Mouse (Mus musculus): ENCODE results near the gene Csnk2b. TPM values are rescaled to one million over a fixed set of nuclear protein-coding genes. Genes with fewer than 3 reads are reported as not detected.

Gene Csnk2b
- total RNA-seq, 2 experiments from 2014 or later, result 174 to 177 TPM

GRCm38 (mm10) chr17:35096597-35096996 lies 25.3 kb downstream of the Csnk2b start:
- DNase-seq (ENCODE audit: low spot score in 2 of 2), result no peak
- intact Hi-C loops (cut with DNase I), result no loop called here

GRCm38 (mm10) chr17:35094475-35095365 lies 27.1 kb downstream of the Csnk2b start:
- DNase-seq (ENCODE audit: low spot score in 2 of 2), result no peak
- intact Hi-C loops (cut with DNase I), result no loop called here

DNA sequence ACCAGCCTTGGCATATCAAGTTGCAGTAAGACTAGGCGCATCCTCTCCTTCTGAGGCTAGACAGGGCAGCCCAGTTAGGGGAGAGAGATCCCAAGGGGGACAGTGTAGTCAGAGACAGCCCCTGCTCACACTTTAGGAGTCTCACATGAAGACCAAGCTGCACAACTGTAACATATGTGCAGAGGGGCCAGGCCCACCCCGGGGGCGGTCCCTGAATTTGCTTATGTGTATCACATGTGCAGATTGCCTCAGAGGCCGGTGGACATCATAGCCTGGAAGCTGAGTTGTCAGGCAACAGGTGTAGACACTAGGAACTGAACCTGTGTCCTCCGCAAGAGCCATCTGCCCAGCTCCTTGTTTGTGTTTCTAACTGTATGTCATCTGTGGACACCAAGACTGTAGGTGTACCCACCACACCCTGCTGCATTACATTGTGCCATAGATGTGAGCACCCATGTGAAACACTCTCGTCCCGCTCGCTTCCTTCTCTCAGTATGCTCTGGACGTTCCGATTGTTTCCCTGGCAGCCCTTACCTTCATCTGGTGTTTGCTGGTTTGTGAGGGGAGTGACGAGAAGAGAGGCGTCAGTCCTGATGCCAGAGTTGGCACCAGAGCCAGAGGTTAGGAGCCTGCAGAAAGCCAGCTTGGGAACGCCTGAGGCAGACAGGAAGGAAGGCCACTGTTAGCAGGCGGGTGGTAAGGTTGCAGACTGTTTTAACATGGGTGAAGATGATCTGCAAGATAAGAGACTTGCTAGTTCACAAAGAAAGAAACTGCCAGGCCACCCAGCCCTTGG lies 29.3 kb downstream of the Csnk2b start:
- intact Hi-C loops (cut with DNase I), result no loop called here
- DNase-seq (ENCODE audit: low spot score in 2 of 2), result no peak

- intact Hi-C loops (cut with DNase I), result no loop called here
- DNase-seq (ENCODE audit: low spot score in 2 of 2), result no peak
Measured at GRCm38 (mm10) chr17:35090166-35090932, 31.5 kb downstream of the Csnk2b start.

DNA sequence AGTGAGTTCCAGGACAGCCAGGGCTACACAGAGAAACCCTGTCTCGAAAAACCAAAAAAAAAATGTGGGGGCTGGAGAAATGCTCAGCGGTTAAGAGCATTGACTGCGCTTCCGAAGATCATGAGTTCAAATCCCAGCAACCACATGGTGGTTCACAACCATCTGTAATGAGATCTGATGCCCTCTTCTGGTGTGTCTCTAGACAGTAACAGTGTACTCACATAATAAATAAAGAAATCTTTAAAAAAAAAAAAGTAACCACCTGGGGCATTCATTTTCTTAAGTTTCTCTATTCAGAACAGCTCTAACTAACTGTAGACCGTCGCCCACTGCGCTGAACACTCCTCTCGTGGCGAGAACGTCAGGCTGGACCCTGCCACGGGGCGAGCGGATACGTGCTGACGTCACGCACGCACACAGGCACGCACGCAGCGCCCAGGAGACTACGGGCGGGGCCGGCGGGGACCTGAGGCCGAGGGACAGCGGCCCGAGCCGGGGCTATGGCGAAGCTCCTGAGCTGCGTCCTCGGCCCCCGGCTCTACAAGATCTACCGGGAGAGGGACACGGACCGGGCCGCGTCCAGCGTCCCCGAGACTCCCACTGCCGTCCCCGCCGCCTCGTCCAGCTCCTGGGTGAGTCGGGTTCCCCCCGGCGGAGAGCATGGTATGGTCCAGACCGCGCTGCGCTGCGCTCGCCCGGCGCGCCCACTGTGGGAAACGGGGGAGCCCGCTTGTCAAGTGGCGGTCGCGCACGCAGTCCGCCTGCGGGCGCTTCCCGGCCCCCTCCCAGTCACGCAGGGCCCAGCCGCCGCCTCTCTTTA lies 32.8 kb downstream of the Csnk2b start, which contains the start of gene Abhd16a:
Gene Abhd16a (plus strand): TSS at position 439 of the 820 bp plus-strand sequence.
- DNase-seq (ENCODE audit: low spot score in 2 of 2), result peak; percentile 96

DNA sequence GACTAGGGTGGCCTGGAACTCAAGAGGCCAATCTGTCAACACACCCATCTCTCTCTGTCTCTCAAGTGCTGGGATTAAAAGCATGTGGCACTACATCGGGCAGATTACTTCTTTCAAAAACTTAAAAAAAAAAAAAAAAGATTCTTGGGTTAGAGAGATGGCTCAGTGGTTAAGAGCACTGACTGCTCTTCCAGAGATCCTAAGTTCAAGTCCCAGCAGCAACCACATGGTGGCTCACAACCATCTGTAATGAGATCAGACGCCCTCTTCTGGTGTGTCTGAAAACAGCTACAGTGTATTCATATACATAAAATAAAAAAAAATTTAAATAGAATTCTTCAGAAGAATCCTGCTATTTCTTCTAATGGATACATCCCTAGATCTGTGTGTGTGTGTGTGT lies 33.7 kb downstream of the Csnk2b start:
- intact Hi-C loops (cut with DNase I), result no loop called here
- DNase-seq (ENCODE audit: low spot score in 2 of 2), result no peak

More for the DNA sequence above, 32.8 kb downstream of the Csnk2b start, which contains the start of gene Abhd16a:
- intact Hi-C loops (cut with DNase I), result no loop called here

- intact Hi-C loops (cut with DNase I), result no loop called here
- DNase-seq (ENCODE audit: low spot score in 2 of 2), result no peak
Measured at GRCm38 (mm10) chr17:35085208-35085865, 36.5 kb downstream of the Csnk2b start, which contains the start of gene Ly6g6f. Ly6g6f (minus strand) TSS chr17:35085610.

- DNase-seq (ENCODE audit: low spot score in 2 of 2), result no peak
- intact Hi-C loops (cut with DNase I), result no loop called here
Measured at GRCm38 (mm10) chr17:35083929-35084497, 37.8 kb downstream of the Csnk2b start.

DNA sequence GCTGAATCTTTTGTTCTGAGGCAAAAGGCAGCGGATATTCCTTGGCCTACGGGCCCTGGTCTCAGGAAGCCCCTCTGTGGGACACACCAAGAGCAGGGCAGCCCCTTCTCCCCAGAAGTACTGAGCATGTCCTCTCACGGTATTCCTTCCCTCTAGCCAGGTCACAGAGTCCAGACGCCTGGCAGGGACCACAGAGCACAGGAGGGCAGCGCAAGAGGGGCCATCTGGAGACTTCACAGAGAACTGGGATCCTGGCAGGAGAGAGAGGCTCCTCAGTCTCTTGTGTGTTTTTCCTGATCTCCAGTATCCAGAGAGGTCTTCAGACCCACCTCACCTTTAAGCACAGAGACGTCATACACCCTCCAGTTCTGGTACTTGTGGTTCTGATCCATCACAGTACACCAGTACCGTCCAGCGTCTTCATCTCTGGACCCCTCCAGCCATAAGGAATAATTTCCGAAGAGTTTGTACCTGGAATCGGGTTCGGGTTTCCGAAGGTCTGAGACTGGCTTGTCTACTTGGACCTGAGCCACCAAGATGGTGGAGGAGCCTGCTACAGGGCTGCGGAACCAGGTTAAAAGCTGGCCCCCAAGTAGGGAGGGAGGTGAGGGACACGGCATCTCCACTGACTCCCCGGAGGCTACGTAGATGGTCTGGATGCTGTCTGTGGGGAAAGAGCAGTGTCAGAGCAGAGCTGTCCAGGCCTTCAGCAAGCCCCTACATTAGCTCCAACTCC lies 38.8 kb downstream of the Csnk2b start:
- intact Hi-C loops (cut with DNase I), result no loop called here
- no peak for DNase-seq (ENCODE audit: low spot score in 2 of 2)

DNA sequence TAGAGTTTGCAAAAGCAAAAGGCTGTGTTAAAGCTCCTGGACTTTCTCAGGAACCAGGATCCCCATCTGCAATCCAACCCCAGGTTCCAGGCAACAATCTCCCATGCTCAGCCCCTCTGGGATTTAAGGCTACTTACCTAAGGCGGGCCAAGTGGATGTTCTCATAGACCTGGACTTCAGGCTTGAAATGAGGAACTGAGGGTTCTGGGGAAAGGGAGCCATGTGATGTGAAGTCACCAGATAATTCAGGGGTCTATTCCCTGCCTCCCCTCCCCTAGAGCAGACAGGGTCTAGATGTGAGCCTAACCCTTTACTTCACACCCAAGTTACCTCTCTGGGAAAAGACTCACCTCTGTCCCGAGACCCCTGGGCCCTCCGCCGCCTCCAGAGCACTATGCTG lies 41.1 kb downstream of the Csnk2b start:
- intact Hi-C loops (cut with DNase I), result no loop called here
- no peak for DNase-seq (ENCODE audit: low spot score in 2 of 2)

DNA sequence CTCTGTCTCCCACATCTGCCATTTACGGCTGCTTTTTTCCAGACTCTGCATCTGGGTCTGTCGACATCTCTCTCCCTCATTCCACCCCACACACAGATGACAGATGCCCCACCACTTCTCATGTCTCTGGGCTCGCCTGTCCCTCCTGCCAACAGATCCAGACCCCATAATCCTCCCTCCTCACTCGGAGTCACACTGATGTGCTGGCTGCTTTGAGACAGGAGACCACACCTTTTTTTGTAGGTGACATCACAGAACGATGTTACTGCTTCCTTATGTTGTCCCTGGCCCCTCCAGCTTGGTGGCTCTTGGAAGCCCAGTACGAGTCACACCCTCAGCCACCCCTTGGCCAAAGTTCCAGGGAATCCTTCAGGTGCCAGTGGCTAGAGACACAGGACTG lies 41.6 kb downstream of the Csnk2b start:
- intact Hi-C loops (cut with DNase I), result no loop called here
- DNase-seq (ENCODE audit: low spot score in 2 of 2), result no peak

- intact Hi-C loops (cut with DNase I), result no loop called here
- no peak for DNase-seq (ENCODE audit: low spot score in 2 of 2)
Measured at GRCm38 (mm10) chr17:35079778-35080177, 42.1 kb downstream of the Csnk2b start.

GRCm38 (mm10) chr17:35077786-35078233 lies 44.0 kb downstream of the Csnk2b start, which contains the start of gene Ly6g6d:
Ly6g6d (minus strand) TSS chr17:35078065.
- DNase-seq (ENCODE audit: low spot score in 2 of 2), result no peak
- intact Hi-C loops (cut with DNase I), result no loop called here

DNA sequence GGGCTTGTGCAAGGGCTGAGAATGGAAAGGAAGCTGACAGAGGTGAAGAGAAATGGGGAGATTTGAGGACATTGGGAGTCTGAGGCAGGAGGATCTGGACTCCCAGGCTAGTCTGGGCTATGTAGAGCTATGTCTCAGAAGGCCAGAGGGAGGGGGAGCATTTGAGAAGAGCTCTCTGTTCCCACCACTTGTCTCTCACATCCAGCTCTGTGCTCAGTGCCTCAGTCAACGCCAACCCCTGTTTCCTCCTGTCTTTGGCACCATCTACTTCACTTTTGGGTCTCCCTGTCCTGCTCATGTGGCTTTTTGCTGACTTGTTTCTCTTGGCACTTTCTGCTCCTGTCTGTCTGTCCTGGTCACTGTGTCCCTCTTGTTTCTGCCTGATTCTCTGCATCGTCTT lies 44.6 kb downstream of the Csnk2b start:
- DNase-seq (ENCODE audit: low spot score in 2 of 2), result no peak
- intact Hi-C loops (cut with DNase I), result no loop called here

DNA sequence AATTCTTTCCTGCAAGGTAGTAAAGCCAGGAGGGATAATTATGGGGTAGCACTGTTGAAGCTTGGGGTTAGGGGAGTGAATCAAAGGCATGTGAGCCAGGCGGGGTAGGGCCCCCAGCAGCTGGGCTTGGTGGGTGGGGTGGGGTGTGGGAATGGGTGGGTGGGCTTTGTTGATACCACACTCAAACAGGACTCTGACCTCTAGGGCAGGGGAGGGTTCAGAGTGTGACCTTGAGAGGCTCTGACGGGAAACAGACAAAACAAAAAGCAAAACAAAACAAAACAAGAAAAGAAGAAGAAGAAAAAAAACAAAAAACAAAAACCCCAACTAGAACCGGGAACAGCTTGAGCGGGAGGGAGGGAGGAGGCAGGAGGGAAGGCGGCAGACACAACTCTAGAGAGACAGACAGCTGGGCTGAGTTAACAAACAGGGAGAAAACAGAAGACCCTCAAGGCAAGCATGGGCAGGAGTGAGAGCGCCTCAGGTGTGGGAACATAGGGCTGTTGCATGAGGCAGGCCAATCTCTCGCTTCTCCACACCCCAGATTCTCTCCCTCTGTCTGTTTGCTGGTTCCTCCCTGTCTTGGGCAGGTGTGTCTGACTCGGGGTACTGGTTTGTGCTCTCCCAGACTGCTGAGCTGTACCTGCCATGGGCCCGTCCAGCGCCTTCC lies 45.2 kb downstream of the Csnk2b start, which contains the start of gene Ly6g6e:
Gene Ly6g6e (plus strand): TSS at position 396 of the 670 bp plus-strand sequence.
- intact Hi-C loops (cut with DNase I), result no loop called here

GRCm38 (mm10) chr17:35074097-35074496 lies 47.8 kb downstream of the Csnk2b start:
- no peak for DNase-seq (ENCODE audit: low spot score in 2 of 2)
- intact Hi-C loops (cut with DNase I), result no loop called here

More for the DNA sequence above, 45.2 kb downstream of the Csnk2b start, which contains the start of gene Ly6g6e:
- DNase-seq (ENCODE audit: low spot score in 2 of 2), result no peak

- DNase-seq (ENCODE audit: low spot score in 2 of 2), result no peak
- intact Hi-C loops (cut with DNase I), result no loop called here
Measured at GRCm38 (mm10) chr17:35071454-35071853, 50.4 kb downstream of the Csnk2b start.

Measured in left cerebral cortex, postnatal 36 days (tissue).